Mouse (Mus musculus): ENCODE results near the gene Gpr146.
A peak's percentile ranks its signal among the peaks of the same experiment; 100 is the strongest.
"Not testable (repeated sequence)": the region's sequence is repeated elsewhere in the genome, so short reads cannot be mapped to it uniquely, and the experiment has no call there.

The Gpr146 gene

GRCm38 (mm10) chr5:139381586-139382513 is 4.4 kb downstream of the Gpr146 start:
- DNase-seq (ENCODE audit: inconsistent ontology term), result no peak

- DNase-seq (ENCODE audit: inconsistent ontology term), result no peak
Observed at GRCm38 (mm10) chr5:139382760-139383159, 5.3 kb downstream of the Gpr146 start.

GRCm38 (mm10) chr5:139383234-139383633 is 5.7 kb downstream of the Gpr146 start:
- DNase-seq (ENCODE audit: inconsistent ontology term), result no peak

- no peak for DNase-seq (ENCODE audit: inconsistent ontology term)
Observed at GRCm38 (mm10) chr5:139384531-139384930, 7.0 kb downstream of the Gpr146 start.

- no peak for DNase-seq (ENCODE audit: inconsistent ontology term)
Observed at GRCm38 (mm10) chr5:139386047-139386446, 8.6 kb downstream of the Gpr146 start.

GRCm38 (mm10) chr5:139387329-139388194 is 10.1 kb downstream of the Gpr146 start:
- DNase-seq (ENCODE audit: inconsistent ontology term), result no peak

GRCm38 (mm10) chr5:139388195-139388570 is 10.7 kb downstream of the Gpr146 start:
- DNase-seq (ENCODE audit: inconsistent ontology term), result no peak

- peak; percentile 62 for DNase-seq (ENCODE audit: inconsistent ontology term)
Observed at GRCm38 (mm10) chr5:139388694-139389675, 11.5 kb downstream of the Gpr146 start.

GRCm38 (mm10) chr5:139389676-139390061 is 12.2 kb downstream of the Gpr146 start:
- DNase-seq (ENCODE audit: inconsistent ontology term), result peak; percentile 82

GRCm38 (mm10) chr5:139390324-139391119 is 13.0 kb downstream of the Gpr146 start:
- DNase-seq (ENCODE audit: inconsistent ontology term), result not testable (repeated sequence)

GRCm38 (mm10) chr5:139391309-139391990 is 14.0 kb downstream of the Gpr146 start:
- DNase-seq (ENCODE audit: inconsistent ontology term), result peak; percentile 61

- no peak for DNase-seq (ENCODE audit: inconsistent ontology term)
Observed at GRCm38 (mm10) chr5:139392219-139393196, 15.0 kb downstream of the Gpr146 start.

- DNase-seq (ENCODE audit: inconsistent ontology term), result no peak
Observed at GRCm38 (mm10) chr5:139393197-139393588, 15.7 kb downstream of the Gpr146 start.

GRCm38 (mm10) chr5:139394399-139394798 is 16.9 kb downstream of the Gpr146 start:
- DNase-seq (ENCODE audit: inconsistent ontology term), result no peak

GRCm38 (mm10) chr5:139395528-139395927 is 18.0 kb downstream of the Gpr146 start:
- no peak for DNase-seq (ENCODE audit: inconsistent ontology term)

GRCm38 (mm10) chr5:139397359-139397916 is 19.9 kb downstream of the Gpr146 start:
- DNase-seq (ENCODE audit: inconsistent ontology term), result no peak

GRCm38 (mm10) chr5:139397959-139398753 is 20.7 kb downstream of the Gpr146 start:
- DNase-seq (ENCODE audit: inconsistent ontology term), result peak; percentile 89
